Mouse (Mus musculus): ENCODE results near the gene Dnase1l1.

Gene Dnase1l1

GRCm38 (mm10) chrX:74270062-74270901 is 11.9 kb downstream of the Dnase1l1 start, which contains the start of gene Rpl10:
Gene Rpl10, plus strand, starts transcription at chrX:74270812.
- peak; percentile 79 to 93 for DNase-seq (ENCODE audit: low spot score in 2 of 2)

- no peak for DNase-seq (ENCODE audit: low spot score in 2 of 2)
Observed at GRCm38 (mm10) chrX:74269736-74270061, 12.4 kb downstream of the Dnase1l1 start.

GRCm38 (mm10) chrX:74257746-74258145 is 24.4 kb downstream of the Dnase1l1 start:
- no peak for DNase-seq (ENCODE audit: low spot score in 2 of 2)

- DNase-seq (ENCODE audit: low spot score in 2 of 2) = no peak
Observed at GRCm38 (mm10) chrX:74254888-74255565, 27.1 kb downstream of the Dnase1l1 start.

- DNase-seq (ENCODE audit: low spot score in 2 of 2) = peak; percentile 80 to 85
Observed at GRCm38 (mm10) chrX:74254153-74254887, 27.8 kb downstream of the Dnase1l1 start, which contains the start of gene Emd. Gene Emd, plus strand, starts transcription at chrX:74254687.

- peak in 1 of 2 experiments; percentile 28 for DNase-seq (ENCODE audit: low spot score in 2 of 2)
Observed at GRCm38 (mm10) chrX:74249615-74250014, 32.5 kb downstream of the Dnase1l1 start, which contains the start of gene Flna. Gene Flna, minus strand, starts transcription at chrX:74249820.

- no peak for DNase-seq (ENCODE audit: low spot score in 2 of 2)
Observed at GRCm38 (mm10) chrX:74248651-74249050, 33.5 kb downstream of the Dnase1l1 start.

GRCm38 (mm10) chrX:74246693-74247092 is 35.4 kb downstream of the Dnase1l1 start:
- DNase-seq (ENCODE audit: low spot score in 2 of 2) = no peak

GRCm38 (mm10) chrX:74246213-74246681 is 35.9 kb downstream of the Dnase1l1 start:
- DNase-seq (ENCODE audit: low spot score in 2 of 2) = peak; percentile 73 to 86

- peak; percentile 49 to 59 for DNase-seq (ENCODE audit: low spot score in 2 of 2)
Observed at GRCm38 (mm10) chrX:74245687-74246086, 36.5 kb downstream of the Dnase1l1 start.

GRCm38 (mm10) chrX:74245107-74245506 is 37.0 kb downstream of the Dnase1l1 start:
- DNase-seq (ENCODE audit: low spot score in 2 of 2) = no peak

- DNase-seq (ENCODE audit: low spot score in 2 of 2) = no peak
Observed at GRCm38 (mm10) chrX:74244614-74245083, 37.5 kb downstream of the Dnase1l1 start.

- no peak for DNase-seq (ENCODE audit: low spot score in 2 of 2)
Observed at GRCm38 (mm10) chrX:74243807-74244206, 38.3 kb downstream of the Dnase1l1 start.

GRCm38 (mm10) chrX:74243396-74243795 is 38.7 kb downstream of the Dnase1l1 start:
- no peak for DNase-seq (ENCODE audit: low spot score in 2 of 2)

- DNase-seq (ENCODE audit: low spot score in 2 of 2) = no peak
Observed at GRCm38 (mm10) chrX:74240332-74240731, 41.8 kb downstream of the Dnase1l1 start.

GRCm38 (mm10) chrX:74233196-74233595 is 48.9 kb downstream of the Dnase1l1 start:
- DNase-seq (ENCODE audit: low spot score in 2 of 2) = no peak

GRCm38 (mm10) chrX:74230038-74230437 is 52.1 kb downstream of the Dnase1l1 start:
- no peak for DNase-seq (ENCODE audit: low spot score in 2 of 2)

All from frontal cortex, postnatal 14 days (tissue).